Mouse (Mus musculus) embryonic fibroblast, embryonic 13.5 days (primary cell): ENCODE data around the gene App.

Source experiments
- CTCF ChIP-seq: IDR thresholded peaks from 2 replicates; pipeline ENCODE4 v1.5.1; 2011; ENCODE audit warnings: mild to moderate bottlenecking, control low read depth, low read length, moderate library complexity, borderline replicate concordance; ENCODE audit not compliant: insufficient read depth
- POLR2A ChIP-seq: IDR thresholded peaks from 2 replicates; pipeline ENCODE4 v1.6.1; 2011; ENCODE audit warnings: low read depth, mild to moderate bottlenecking, control low read depth, low read length, moderate library complexity

DNA sequence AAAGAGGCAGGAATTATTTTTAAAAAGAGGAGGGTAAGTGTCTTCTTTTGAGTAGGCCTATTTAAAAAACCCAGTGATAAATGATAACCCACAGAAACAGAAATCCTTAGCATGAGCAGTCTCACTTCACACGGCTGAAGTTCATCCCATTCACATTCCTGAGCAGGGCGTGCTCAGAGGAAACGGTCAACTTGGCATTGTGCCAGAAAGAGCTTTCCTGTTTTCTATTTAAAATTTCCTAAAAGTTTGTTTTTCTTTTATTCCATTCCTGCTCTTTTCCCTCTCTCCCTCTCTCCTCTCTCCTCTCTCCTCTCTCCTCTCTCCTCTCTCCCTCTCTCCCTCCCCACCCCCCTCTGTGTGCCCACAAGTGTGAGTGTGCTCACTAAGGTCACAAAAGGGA is 3.1 kb upstream of the App start:
- TF ChIP-seq POLR2A (no peak), CTCF (no peak)
